Mouse (Mus musculus): Measurements from ENCODE around the gene Pygb. TPM values are rescaled to one million over a fixed set of nuclear protein-coding genes. Genes with fewer than 3 reads are reported as not detected.

The Pygb gene
- total RNA-seq, 2 experiments from 2014 or later, result 374 to 404 TPM

Other genes starting within 250 kb of the Pygb start
- not detected for gene Cst7, start 216.3 kb upstream of the Pygb start, total RNA-seq (2021)
- gene Apmap, start 178.2 kb upstream of the Pygb start, total RNA-seq (2021), result 10 to 100 TPM; 45.6 to 62.8 TPM
- 10 to 100 TPM; 66.8 to 68.2 TPM for gene Acss1, start 118.2 kb upstream of the Pygb start, total RNA-seq (2021)
- not detected for gene Vsx1, start 97.4 kb upstream of the Pygb start, total RNA-seq (2021)
- 10 to 100 TPM; 15.2 to 16.1 TPM for gene Entpd6, start 37.7 kb upstream of the Pygb start, total RNA-seq (2021)
- 10 to 100 TPM; 30.8 to 34.5 TPM for gene Abhd12, start 118.0 kb downstream of the Pygb start, total RNA-seq (2021)
- 1 to 10 TPM; 5.8 TPM for gene Gins1, start 118.7 kb downstream of the Pygb start, total RNA-seq (2021)